Mouse (Mus musculus) embryonic fibroblast, embryonic 13.5 days (primary cell): ENCODE results near the gene Ythdf2.

ENCODE experiments used
- CTCF ChIP-seq: IDR thresholded peaks from 2 replicates; pipeline ENCODE4 v1.5.1; 2011; ENCODE audit warnings: mild to moderate bottlenecking, control low read depth, low read length, moderate library complexity, borderline replicate concordance; ENCODE audit not compliant: insufficient read depth
- POLR2A ChIP-seq: IDR thresholded peaks from 2 replicates; pipeline ENCODE4 v1.6.1; 2011; ENCODE audit warnings: low read depth, mild to moderate bottlenecking, control low read depth, low read length, moderate library complexity

- TF ChIP-seq POLR2A (no peak), CTCF (no peak)
Observed at GRCm38 (mm10) chr4:132216602-132217001, 4.5 kb upstream of the Ythdf2 start.
